Mouse (Mus musculus): ENCODE data around the gene Mrpl9. TPM values are rescaled to one million over a fixed set of nuclear protein-coding genes. Genes with fewer than 3 reads are reported as not detected.

Gene Mrpl9
- polyA plus RNA-seq, 1 experiment = 17.1 TPM

DNA sequence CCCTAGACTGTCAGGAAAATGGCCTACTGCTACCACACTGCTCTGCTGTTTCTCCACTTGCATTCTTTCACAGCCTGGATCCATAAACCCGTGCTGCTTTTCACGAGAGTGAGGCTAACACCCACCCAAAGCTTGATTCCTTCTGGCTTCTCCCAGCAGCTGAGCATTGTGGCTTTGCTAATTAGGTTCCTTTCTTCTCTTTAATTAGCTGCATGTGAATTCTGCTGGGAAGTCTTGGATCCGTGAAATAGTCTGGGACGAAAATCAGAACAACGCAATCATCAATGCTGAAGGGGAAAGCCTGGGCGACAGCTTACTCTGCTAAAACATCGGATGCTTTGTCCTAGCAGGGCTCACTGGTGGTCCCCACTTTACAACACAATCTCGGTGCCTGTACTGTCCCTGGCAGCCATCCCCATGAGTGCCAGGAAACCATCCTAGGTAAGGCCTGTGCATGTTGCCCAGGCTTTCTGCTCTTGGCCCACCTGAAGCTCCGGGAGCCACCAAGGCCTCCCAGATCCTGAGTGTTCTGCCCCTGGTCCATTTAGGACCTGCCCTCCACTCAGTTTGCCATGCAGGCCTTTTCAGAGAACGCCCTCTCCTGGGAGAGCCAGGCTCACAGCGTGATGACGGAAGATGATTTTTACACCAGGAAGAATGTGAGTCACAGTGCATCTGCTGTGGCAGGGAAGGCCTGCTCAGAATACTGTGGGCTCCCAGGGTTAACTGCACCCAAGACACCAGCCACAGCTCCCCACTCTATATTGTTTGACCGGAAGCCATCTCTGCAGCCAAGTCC is 22.7 kb downstream of the Mrpl9 start:
- Histone ChIP-seq H3K27ac (ENCODE audit: control insufficient read depth, insufficient read depth, low read depth, low read length) (no peak overlapping the region), H3K27me3 (ENCODE audit: control insufficient read depth, insufficient read depth, low read length) (no peaks in the 10 kb centered on the region), H3K4me1 (ENCODE audit: control insufficient read depth, insufficient read depth, low read length) (no peaks in the 10 kb centered on the region), H3K36me3 (ENCODE audit: control insufficient read depth, insufficient read depth, low read length) (no peaks in the 10 kb centered on the region), H3K4me3 (ENCODE audit: control insufficient read depth, low read depth, low read length) (no peak overlapping the region)
- TF ChIP-seq POLR2A (IDR thresholded peaks at IDR 0.05; ENCODE audit: control insufficient read depth, low read depth, low read length) (no peak), CTCF (IDR thresholded peaks at IDR 0.05; ENCODE audit: control insufficient read depth, insufficient read depth, insufficient replicate concordance, low read depth, low read length) (no peak)

DNA sequence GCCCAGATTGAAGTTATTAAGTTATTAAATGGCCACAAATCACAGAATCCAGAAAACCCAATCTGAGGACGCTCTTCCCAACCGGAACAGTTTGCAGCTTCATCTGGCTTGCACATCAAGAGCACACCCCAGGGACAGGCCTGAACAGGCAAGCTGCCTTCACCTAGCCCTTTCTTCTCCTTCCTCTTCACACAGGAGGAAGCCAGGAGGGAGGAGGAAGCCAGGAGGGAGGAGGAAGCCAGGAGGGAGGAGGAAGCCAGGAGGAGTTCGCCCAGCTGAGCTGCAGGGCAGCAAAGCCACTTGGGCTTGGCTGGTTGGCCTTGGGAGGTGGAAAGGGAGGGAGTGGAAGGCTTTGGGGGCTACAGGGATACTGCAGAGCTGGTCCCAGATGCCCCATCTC is 25.8 kb downstream of the Mrpl9 start:
- H3K27me3 ChIP-seq (ENCODE audit: control insufficient read depth, insufficient read depth, low read length) = no peaks in the 10 kb centered on the region
- H3K4me3 ChIP-seq (ENCODE audit: control insufficient read depth, low read depth, low read length) = no peak overlapping the region
- no peak overlapping the region for H3K27ac ChIP-seq (ENCODE audit: control insufficient read depth, insufficient read depth, low read depth, low read length)
- TF ChIP-seq POLR2A (IDR thresholded peaks at IDR 0.05; ENCODE audit: control insufficient read depth, low read depth, low read length) (no peak), CTCF (IDR thresholded peaks at IDR 0.05; ENCODE audit: control insufficient read depth, insufficient read depth, insufficient replicate concordance, low read depth, low read length) (no peak)
- peaks cover 7% of the 10 kb centered on the region for H3K4me1 ChIP-seq (ENCODE audit: control insufficient read depth, insufficient read depth, low read length)
- no peaks in the 10 kb centered on the region for H3K36me3 ChIP-seq (ENCODE audit: control insufficient read depth, insufficient read depth, low read length)

DNA sequence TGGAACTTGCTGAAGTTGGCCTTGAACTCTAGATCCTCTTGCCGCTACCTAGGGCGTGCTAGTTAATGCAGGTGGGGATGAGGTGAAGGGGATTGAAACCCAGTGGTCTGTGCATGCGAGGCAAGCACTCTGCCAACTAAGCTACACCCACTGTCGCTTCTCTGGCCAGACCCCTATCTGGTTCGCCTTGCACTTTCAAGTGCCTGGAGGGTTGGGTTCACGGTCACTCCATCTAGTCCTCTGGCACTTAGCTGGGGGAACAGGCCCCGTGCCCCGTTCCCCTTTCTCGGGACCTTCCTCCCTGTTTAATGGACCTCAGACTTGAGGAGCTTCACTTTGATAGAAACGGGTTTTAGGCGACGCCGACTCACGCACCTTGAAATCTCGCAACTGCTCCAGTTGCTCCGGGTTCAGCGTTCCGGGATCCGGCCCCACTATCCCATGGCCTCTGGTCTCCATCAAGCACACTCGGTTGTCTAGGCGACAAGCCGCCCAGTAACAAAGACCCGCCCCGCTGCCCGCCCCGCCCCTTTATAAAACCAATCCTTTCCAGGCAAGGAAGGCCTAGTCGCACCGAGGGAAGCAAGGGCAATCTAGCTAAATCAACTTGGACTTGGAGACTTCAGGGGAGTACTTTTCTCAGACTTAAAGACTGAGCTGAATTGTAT is 29.5 kb downstream of the Mrpl9 start:
- peak overlapping the region; percentile 91 for H3K4me3 ChIP-seq (ENCODE audit: control insufficient read depth, low read depth, low read length)
- H3K27me3 ChIP-seq (ENCODE audit: control insufficient read depth, insufficient read depth, low read length) = no peaks in the 10 kb centered on the region
- peaks cover 7% of the 10 kb centered on the region for H3K4me1 ChIP-seq (ENCODE audit: control insufficient read depth, insufficient read depth, low read length)
- no peaks in the 10 kb centered on the region for H3K36me3 ChIP-seq (ENCODE audit: control insufficient read depth, insufficient read depth, low read length)
- TF ChIP-seq POLR2A (IDR thresholded peaks at IDR 0.05; ENCODE audit: control insufficient read depth, low read depth, low read length) (no peak; the same call in 1 of the 2 replicates), CTCF (IDR thresholded peaks at IDR 0.05; ENCODE audit: control insufficient read depth, insufficient read depth, insufficient replicate concordance, low read depth, low read length) (no peak)
- H3K27ac ChIP-seq (ENCODE audit: control insufficient read depth, insufficient read depth, low read depth, low read length) = peak overlapping the region; percentile 65; the same call in 1 of the 2 replicates

DNA sequence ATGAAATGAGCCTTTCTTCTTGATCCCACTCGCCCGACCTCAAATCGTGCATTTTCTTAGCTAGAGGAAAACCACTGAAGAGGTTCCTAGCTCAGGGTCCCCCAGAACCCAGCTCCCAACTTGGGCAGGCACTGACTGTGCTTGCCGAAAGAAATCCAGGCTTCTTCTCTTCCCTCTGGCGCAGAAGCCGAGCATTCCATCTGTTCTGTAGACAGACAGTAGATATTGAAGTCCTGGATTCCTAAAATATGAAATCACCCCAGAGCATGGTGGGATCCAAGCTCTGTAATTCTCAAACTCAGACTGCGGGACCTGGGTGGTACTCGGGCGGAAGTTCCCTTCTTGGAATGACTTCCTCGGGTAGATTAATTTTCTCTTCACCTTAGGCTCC is 30.0 kb downstream of the Mrpl9 start:
- Histone ChIP-seq H3K27ac (ENCODE audit: control insufficient read depth, insufficient read depth, low read depth, low read length) (peak overlapping the region; percentile 60; the same call in 1 of the 2 replicates), H3K27me3 (ENCODE audit: control insufficient read depth, insufficient read depth, low read length) (no peaks in the 10 kb centered on the region), H3K36me3 (ENCODE audit: control insufficient read depth, insufficient read depth, low read length) (no peaks in the 10 kb centered on the region), H3K4me1 (ENCODE audit: control insufficient read depth, insufficient read depth, low read length) (peaks cover 7% of the 10 kb centered on the region), H3K4me3 (ENCODE audit: control insufficient read depth, low read depth, low read length) (peak overlapping the region; percentile 91)
- TF ChIP-seq POLR2A (IDR thresholded peaks at IDR 0.05; ENCODE audit: control insufficient read depth, low read depth, low read length) (no peak), CTCF (IDR thresholded peaks at IDR 0.05; ENCODE audit: control insufficient read depth, insufficient read depth, insufficient replicate concordance, low read depth, low read length) (no peak)

DNA sequence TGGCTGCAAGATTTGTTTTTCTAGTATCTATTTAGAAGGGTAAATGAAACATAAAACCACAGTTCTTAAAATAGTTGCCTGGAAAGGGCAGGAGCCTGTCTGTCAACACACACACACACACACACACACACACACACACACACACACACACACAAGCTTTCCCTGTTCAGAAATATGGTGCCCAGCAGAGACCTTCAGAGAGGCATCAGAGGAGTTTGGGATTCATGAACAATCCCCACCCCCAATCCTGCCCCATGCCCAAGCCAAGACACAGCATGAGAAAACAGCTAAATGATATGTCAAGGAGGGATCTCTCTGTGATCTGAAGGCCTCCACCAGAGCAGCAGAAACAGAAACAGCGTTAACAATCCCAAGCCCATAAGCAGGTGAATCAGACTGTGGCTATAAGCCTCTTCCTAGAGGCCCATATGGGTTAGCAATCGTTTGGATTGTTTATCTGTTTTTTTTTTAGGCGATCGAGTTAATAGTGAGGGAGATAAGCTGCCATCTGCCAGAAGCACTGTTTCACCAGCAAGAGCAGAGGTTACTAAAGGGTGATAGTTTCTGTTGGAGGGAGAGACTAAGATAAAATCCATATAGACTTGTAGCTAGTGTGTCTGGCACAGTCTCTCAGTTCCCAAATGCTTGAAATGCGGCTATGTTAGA is 30.6 kb downstream of the Mrpl9 start:
- H3K4me1 ChIP-seq (ENCODE audit: control insufficient read depth, insufficient read depth, low read length) = peaks cover 7% of the 10 kb centered on the region
- peak overlapping the region; percentile 64 for H3K4me3 ChIP-seq (ENCODE audit: control insufficient read depth, low read depth, low read length)
- H3K36me3 ChIP-seq (ENCODE audit: control insufficient read depth, insufficient read depth, low read length) = no peaks in the 10 kb centered on the region
- H3K27ac ChIP-seq (ENCODE audit: control insufficient read depth, insufficient read depth, low read depth, low read length) = no peak overlapping the region
- TF ChIP-seq CTCF (IDR thresholded peaks at IDR 0.05; ENCODE audit: control insufficient read depth, insufficient read depth, insufficient replicate concordance, low read depth, low read length) (no peak), POLR2A (IDR thresholded peaks at IDR 0.05; ENCODE audit: control insufficient read depth, low read depth, low read length) (no peak)
- no peaks in the 10 kb centered on the region for H3K27me3 ChIP-seq (ENCODE audit: control insufficient read depth, insufficient read depth, low read length)

DNA sequence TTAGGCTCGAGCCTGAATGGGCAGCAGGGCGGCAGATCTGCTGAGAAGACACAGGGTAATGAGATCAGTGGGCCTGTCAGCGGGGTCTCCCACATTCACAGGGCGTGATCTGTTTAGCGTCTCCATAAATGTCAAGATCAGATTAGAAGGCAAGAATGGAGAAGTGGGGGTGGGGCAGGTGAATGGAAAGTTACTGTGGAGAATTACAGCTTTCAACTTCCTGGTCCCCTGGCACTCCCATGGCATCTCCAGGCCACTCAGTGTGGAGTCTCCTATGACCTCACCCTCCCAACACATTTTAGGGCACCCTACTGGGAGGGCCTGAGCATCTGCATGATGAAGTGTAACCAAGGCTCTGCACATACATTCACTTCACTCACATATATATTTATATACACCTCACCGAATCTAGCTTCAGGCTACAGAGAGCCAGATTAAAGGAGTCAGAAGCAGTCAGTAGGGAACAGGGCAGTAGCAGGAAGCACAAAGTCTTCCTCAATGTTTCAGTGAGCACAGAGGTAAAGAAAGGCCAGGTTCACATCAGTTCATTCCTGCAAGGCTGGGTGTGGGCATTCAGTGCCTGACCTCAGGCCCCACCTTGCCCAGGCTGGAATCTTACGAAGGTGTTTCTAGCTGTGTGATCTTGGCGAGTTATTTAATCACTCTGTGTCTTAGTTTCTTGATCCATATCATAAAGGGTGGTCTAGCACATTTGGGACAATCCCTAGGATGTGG is 33.4 kb downstream of the Mrpl9 start:
- H3K27me3 ChIP-seq (ENCODE audit: control insufficient read depth, insufficient read depth, low read length) = no peaks in the 10 kb centered on the region
- no peaks in the 10 kb centered on the region for H3K36me3 ChIP-seq (ENCODE audit: control insufficient read depth, insufficient read depth, low read length)
- H3K4me1 ChIP-seq (ENCODE audit: control insufficient read depth, insufficient read depth, low read length) = peaks cover 9% of the 10 kb centered on the region
- TF ChIP-seq POLR2A (IDR thresholded peaks at IDR 0.05; ENCODE audit: control insufficient read depth, low read depth, low read length) = no peak
- no peak for TF ChIP-seq CTCF (IDR thresholded peaks at IDR 0.05; ENCODE audit: control insufficient read depth, insufficient read depth, insufficient replicate concordance, low read depth, low read length)
- H3K4me3 ChIP-seq (ENCODE audit: control insufficient read depth, low read depth, low read length) = peak overlapping the region; percentile 66
- H3K27ac ChIP-seq (ENCODE audit: control insufficient read depth, insufficient read depth, low read depth, low read length) = no peak overlapping the region

Measured in testis, adult 2 months (tissue).